Mouse (Mus musculus) heart, embryonic 12.5 days (tissue): Measurements from ENCODE around the gene Hist1h3e. TPM values are rescaled to one million over a fixed set of nuclear protein-coding genes. Genes with fewer than 3 reads are reported as not detected.
"Not testable (repeated sequence)": the region's sequence is repeated elsewhere in the genome, so short reads cannot be mapped to it uniquely, and the experiment has no call there.

Experiments used
- ATAC-seq: fragments of 200-750 bp; cut with Nextera tagmentation; 2 replicates; pipeline ENCODE4 v1.8.0; 2017; ENCODE audit warnings: moderate TSS enrichment, moderate library complexity; ENCODE audit not compliant: insufficient number of reproducible peaks, low FRiP score
- H3K27ac ChIP-seq: fragments of 300-500 bp; sonication (generic); 2 replicates; pipeline ENCODE4 v1.5.1; 2016; ENCODE audit warnings: mild to moderate bottlenecking, moderate library complexity; ENCODE audit not compliant: poor library complexity, severe bottlenecking
- H3K27me3 ChIP-seq: fragments of 300-500 bp; sonication (generic); replicated peaks from 2 replicates; pipeline ENCODE4 v1.6.1; 2016; ENCODE audit warnings: mild to moderate bottlenecking, moderate library complexity
- H3K36me3 ChIP-seq: fragments of 300-500 bp; sonication (generic); 2 replicates; pipeline ENCODE4 v1.6.1; 2016; ENCODE audit warnings: mild to moderate bottlenecking, moderate library complexity
- H3K4me1 ChIP-seq: fragments of 300-500 bp; sonication (generic); replicated peaks from 2 replicates; pipeline ENCODE4 v1.6.1; 2016; ENCODE audit warnings: mild to moderate bottlenecking
- H3K4me2 ChIP-seq: fragments of 300-500 bp; sonication (generic); 2 replicates; pipeline ENCODE4 v1.6.1; 2016; ENCODE audit warnings: mild to moderate bottlenecking, moderate library complexity
- H3K4me3 ChIP-seq: fragments of 300-500 bp; sonication (generic); 2 replicates; pipeline ENCODE4 v1.5.1; 2016; ENCODE audit warnings: mild to moderate bottlenecking
- H3K9ac ChIP-seq: fragments of 300-500 bp; sonication (generic); 2 replicates; pipeline ENCODE4 v1.6.1; 2016; ENCODE audit warnings: mild to moderate bottlenecking, moderate library complexity
- H3K9me3 ChIP-seq: fragments of 300-500 bp; sonication (generic); replicated peaks from 2 replicates; pipeline ENCODE4 v1.6.1; 2016; ENCODE audit warnings: mild to moderate bottlenecking, moderate library complexity
- WGBS: fragments of 180-500 bp; shearing (Covaris S2); methylation state at CpG from one replicate; pipeline ENCODE4 v1.1.7; 2016; 5-methylcytosine and 5-hydroxymethylcytosine counted together
- polyA plus RNA-seq: library from polyadenylated mRNA; unstranded; fragments of >200 nt; fragmentation: Nextera tagmentation; extraction: Ambion mirVana; gene quantifications from 2 replicates; pipeline ENCODE4 v1.2.1, GENCODE M21; 2016

Gene Hist1h3e
- polyA plus RNA-seq, 1 experiment from 2014 or later, result 2.1 TPM

DNA sequence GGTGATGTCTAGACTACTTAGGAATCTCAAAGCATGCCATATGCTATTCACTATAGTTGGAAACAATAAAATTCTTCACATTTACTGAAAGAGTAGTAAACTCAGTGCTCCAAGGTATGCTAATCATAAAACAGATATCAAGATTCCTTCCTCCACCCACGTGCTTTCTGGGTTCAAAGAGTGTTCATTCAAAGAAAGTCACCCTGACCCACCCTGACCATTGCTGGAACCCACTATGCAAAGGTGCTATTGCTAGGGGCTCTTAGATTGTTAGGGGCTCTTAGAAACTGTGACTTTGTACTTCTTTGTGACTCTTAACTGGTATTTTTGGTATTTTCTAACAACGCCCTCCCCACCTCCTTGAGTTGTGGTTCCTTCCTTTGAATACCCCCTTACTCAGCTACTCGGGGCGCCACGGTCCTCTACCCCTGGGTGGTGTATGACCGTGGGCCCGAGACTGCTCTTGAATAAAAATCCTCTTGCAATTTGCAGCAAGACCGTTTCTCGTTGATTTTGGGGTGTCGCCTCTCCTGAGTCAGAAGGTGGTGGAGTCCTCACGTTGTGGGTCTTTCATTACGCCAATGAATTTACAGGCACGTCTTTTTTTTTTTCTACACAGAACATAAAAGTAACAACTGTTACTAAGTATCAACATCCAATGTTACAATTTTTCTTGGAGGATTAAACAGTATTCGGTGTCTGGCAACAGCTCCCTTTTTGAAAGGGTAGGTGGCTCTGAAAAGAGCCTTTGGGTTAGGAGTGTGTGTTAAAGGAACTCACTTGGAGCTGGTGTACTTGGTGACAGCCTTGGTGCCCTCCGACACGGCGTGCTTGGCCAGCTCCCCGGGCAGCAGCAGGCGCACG is 11.1 kb upstream of the Hist1h3e start:
- not testable (repeated sequence) for ATAC-seq, H3K9me3 ChIP-seq, H3K36me3 ChIP-seq, H3K27me3 ChIP-seq
- H3K9ac ChIP-seq, result peak overlapping the region; percentile 73
- peaks cover 19% of the 10 kb centered on the region for H3K4me1 ChIP-seq
- peak overlapping the region; percentile 38 for H3K4me3 ChIP-seq
- WGBS, result 15% methylated on average over 20 of the region's 20 CpGs
- H3K4me2 ChIP-seq, result peak overlapping the region; percentile 68
- H3K27ac ChIP-seq, result peak overlapping the region; percentile 88

DNA sequence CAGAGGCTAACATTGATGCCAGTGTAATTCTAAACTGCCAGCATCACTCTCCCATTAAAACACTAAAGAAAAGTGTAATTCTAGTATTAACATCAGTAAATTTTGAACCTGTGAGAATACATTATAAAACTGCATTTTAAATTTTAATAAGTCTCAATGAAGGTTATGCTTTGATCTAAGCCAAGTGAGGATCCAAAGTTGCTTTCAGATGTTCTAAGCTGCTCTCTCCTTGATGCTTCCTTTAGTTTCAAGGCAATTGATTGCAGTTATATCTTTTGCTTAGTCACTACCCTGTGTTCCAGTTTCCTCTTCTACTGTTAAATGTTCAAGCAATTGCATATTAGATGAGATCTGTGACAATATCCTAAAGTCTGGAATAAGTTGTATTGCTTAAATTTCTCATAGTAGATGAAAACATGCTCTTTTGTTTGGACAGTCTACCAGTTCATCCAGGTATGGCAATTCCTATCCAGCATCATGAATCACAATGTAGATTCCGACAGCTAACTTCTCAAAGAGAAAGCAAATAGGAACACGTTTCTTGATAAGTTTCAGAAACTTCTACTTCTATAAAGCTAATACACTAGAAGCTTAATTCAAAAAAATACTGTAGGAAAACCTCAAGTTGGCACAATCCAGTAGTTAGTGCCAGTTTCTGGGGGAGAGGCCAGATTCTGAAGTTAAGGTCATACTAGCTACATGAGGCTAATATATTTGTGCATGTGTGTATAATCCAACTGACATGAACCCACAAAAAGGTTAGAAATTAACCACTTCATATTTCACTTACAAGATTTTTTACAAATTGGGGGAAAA is 10.3 kb upstream of the Hist1h3e start:
- WGBS, result 47% methylated on average over 2 of the region's 2 CpGs
- Histone ChIP-seq H3K9me3 (no peaks in the 10 kb centered on the region), H3K27ac (peak overlapping the region; percentile 94), H3K4me3 (peak overlapping the region; percentile 60), H3K4me1 (peaks cover 19% of the 10 kb centered on the region), H3K27me3 (no peaks in the 10 kb centered on the region), H3K36me3 (no peaks in the 10 kb centered on the region), H3K4me2 (peak overlapping the region; percentile 68), H3K9ac (no peak overlapping the region)
- no peak for ATAC-seq

GRCm38 (mm10) chr13:23571504-23572217 is 9.5 kb upstream of the Hist1h3e start:
- Histone ChIP-seq H3K9ac (peak overlapping the region; percentile 81), H3K4me3 (peak overlapping the region; percentile 60), H3K27ac (peak overlapping the region; percentile 94), H3K4me2 (peak overlapping the region; percentile 68), H3K4me1 (peaks cover 12% of the 10 kb centered on the region)
- H3K27me3 ChIP-seq, ATAC-seq, H3K9me3 ChIP-seq, H3K36me3 ChIP-seq: not testable (repeated sequence)
- WGBS, result under 1% methylated on average over 13 of the region's 34 CpGs

DNA sequence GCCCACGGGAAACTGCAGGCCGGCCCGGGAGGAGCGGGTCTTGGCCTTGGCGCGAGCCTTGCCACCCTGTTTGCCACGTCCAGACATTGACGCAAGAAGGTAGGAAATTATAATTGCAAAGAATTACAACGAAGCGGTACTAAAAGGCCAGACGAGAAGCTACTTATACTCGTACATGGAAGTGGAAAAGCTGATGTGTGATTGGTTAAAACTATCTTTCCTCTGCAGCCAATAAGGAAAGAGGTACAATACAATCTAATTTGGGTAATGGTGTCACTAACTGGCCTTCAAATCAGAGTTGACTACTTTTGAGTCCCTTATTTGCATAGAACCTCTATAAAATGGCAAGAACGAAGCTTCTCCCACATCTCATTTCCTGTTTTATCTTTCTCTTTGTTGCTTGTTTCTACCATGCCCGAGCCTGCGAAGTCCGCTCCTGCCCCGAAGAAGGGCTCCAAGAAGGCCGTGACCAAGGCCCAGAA is 8.9 kb upstream of the Hist1h3e start, which contains the start of the genes Hist1h2ae and Hist1h2bg:
Gene Hist1h2ae (minus strand): TSS at position 199 of the 482 bp plus-strand sequence.
Gene Hist1h2bg (plus strand): TSS at position 375 of the 482 bp plus-strand sequence.
- WGBS, result 0% methylated on average over 18 of the region's 18 CpGs
- H3K4me2 ChIP-seq, result peak within 1 kb of the TSS; percentile 70
- H3K9ac ChIP-seq, result peak within 1 kb of the TSS; percentile 81
- H3K36me3 ChIP-seq, result no peaks in the 10 kb centered on the region
- no peaks in the 10 kb centered on the region for H3K9me3 ChIP-seq
- ATAC-seq, result peak; percentile 86
- H3K27ac ChIP-seq, result peak within 1 kb of the TSS; percentile 97
- peaks cover 8% of the 10 kb centered on the region for H3K4me1 ChIP-seq
- H3K4me3 ChIP-seq, result peak within 1 kb of the TSS; percentile 60
- H3K27me3 ChIP-seq, result no peaks in the 10 kb centered on the region

- H3K4me2 ChIP-seq, result peak overlapping the region; percentile 70
- not testable (repeated sequence) for H3K36me3 ChIP-seq, H3K4me1 ChIP-seq, H3K9me3 ChIP-seq, ATAC-seq, H3K27me3 ChIP-seq
- 3% methylated on average over 23 of the region's 41 CpGs for WGBS
- H3K4me3 ChIP-seq, result peak overlapping the region; percentile 60
- peak overlapping the region; percentile 67; the same call in 1 of the 2 replicates for H3K9ac ChIP-seq
- H3K27ac ChIP-seq, result peak overlapping the region; percentile 97
Measured at GRCm38 (mm10) chr13:23570261-23571021, 8.3 kb upstream of the Hist1h3e start.

- Histone ChIP-seq H3K36me3 (no peaks in the 10 kb centered on the region), H3K27me3 (no peaks in the 10 kb centered on the region), H3K4me3 (no peak overlapping the region), H3K27ac (no peak overlapping the region), H3K4me2 (no peak overlapping the region), H3K9ac (no peak overlapping the region), H3K9me3 (no peaks in the 10 kb centered on the region), H3K4me1 (no peaks in the 10 kb centered on the region)
- no peak for ATAC-seq
- 91% methylated on average over 2 of the region's 2 CpGs for WGBS
Measured at GRCm38 (mm10) chr13:23564482-23564881, 2.3 kb upstream of the Hist1h3e start.

DNA sequence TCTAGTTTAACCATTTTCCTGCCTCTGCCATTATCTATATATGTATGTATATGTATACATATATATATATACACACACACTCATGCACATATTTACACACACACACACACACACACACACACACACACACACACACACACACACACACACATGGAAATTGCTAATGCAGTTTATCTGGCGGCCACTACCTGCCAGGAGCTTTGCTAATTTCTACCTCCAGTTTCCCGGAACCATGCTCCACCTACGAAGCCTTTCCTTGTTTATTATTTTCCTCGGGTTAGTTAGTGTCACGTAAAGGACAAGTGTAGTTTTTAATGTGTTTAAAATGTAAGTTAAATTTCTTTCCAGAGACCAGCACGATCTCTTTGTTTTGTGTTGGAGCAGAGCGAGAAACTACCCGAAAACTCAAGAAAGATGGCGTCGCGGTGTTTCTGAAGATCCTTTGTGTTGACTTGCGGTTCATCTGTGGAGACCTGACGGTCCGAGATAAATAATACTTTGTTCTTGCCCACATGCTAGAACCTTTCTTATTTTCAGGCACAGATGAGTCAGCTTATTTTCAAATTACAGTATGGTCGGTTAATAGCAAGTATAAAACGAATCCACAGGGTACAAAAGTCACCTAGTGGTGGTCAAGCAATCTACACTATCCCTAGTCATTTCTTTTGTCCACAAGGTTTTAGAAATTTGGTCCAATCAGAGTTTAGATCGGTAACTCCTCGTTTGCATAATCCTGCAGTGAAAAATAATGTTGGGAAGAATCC is 712 bp upstream of the Hist1h3e start:
- peak overlapping the region; percentile 52 for H3K4me3 ChIP-seq
- H3K4me2 ChIP-seq, result peak overlapping the region; percentile 78
- no peaks in the 10 kb centered on the region for H3K4me1 ChIP-seq
- ATAC-seq, result peak; percentile 56
- H3K9ac ChIP-seq, result peak overlapping the region; percentile 62; the same call in 1 of the 2 replicates
- no peaks in the 10 kb centered on the region for H3K36me3 ChIP-seq
- no peaks in the 10 kb centered on the region for H3K27me3 ChIP-seq
- 6% methylated on average over 18 of the region's 18 CpGs for WGBS
- peak overlapping the region; percentile 98 for H3K27ac ChIP-seq
- H3K9me3 ChIP-seq, result no peaks in the 10 kb centered on the region

GRCm38 (mm10) chr13:23561531-23561882 is 662 bp downstream of the Hist1h3e start:
- not testable (repeated sequence) for ATAC-seq, H3K4me1 ChIP-seq, H3K9me3 ChIP-seq, H3K27me3 ChIP-seq, H3K36me3 ChIP-seq
- H3K9ac ChIP-seq, result peak overlapping the region; percentile 73
- peak overlapping the region; percentile 52 for H3K4me3 ChIP-seq
- peak overlapping the region; percentile 98 for H3K27ac ChIP-seq
- WGBS, result 0% methylated on average over 2 of the region's 5 CpGs
- H3K4me2 ChIP-seq, result peak overlapping the region; percentile 78

DNA sequence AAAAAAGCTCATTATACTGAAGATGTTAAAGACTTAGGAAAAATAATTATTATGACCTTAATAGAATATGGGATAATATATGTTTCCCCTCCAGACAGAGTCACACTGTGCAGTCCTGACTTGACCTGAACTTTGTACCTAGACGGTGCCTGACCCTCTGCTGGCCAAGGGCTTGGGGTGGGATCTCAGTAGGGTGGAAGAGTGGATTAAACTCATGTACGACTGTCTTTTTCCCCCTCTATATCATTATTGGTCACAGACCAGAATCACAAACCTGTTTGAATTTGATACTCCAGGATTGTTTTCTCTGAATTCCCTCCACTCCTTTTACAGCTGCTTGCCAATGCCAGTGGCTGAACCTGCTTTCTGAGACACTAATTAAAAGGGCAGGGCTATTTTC is 1.5 kb downstream of the Hist1h3e start:
- not testable (repeated sequence) for H3K4me1 ChIP-seq, H3K4me3 ChIP-seq, H3K9me3 ChIP-seq, H3K27me3 ChIP-seq, H3K9ac ChIP-seq, H3K36me3 ChIP-seq, ATAC-seq
- H3K4me2 ChIP-seq, result peak overlapping the region; percentile 40
- H3K27ac ChIP-seq, result peak overlapping the region; percentile 38; the same call in 1 of the 2 replicates
- 38% methylated on average over 2 of the region's 2 CpGs for WGBS
